Mouse (Mus musculus) embryonic facial prominence, embryonic 15.5 days (tissue): ENCODE measurements around the gene Btg2. TPM values are rescaled to one million over a fixed set of nuclear protein-coding genes. Genes with fewer than 3 reads are reported as not detected.

Experiments
- ATAC-seq: fragments of 200-750 bp; cut with Nextera tagmentation; 2 replicates; pipeline ENCODE4 v1.8.0; 2017; ENCODE audit warnings: low read depth, moderate TSS enrichment; ENCODE audit not compliant: insufficient number of reproducible peaks, low FRiP score, low TSS enrichment
- H3K27ac ChIP-seq: fragments of 300-500 bp; sonication (generic); replicated peaks from 2 replicates; pipeline ENCODE4 v1.5.1; 2015; ENCODE audit warnings: mild to moderate bottlenecking, inconsistent platforms
- H3K27me3 ChIP-seq: fragments of 300-500 bp; sonication (generic); 2 replicates; pipeline ENCODE4 v1.6.1; 2015; ENCODE audit warnings: inconsistent platforms
- H3K36me3 ChIP-seq: fragments of 300-500 bp; sonication (generic); 2 replicates; pipeline ENCODE4 v1.6.1; 2015; ENCODE audit warnings: mild to moderate bottlenecking, inconsistent platforms
- H3K4me1 ChIP-seq: fragments of 300-500 bp; sonication (generic); 2 replicates; pipeline ENCODE4 v1.6.1; 2015; ENCODE audit warnings: inconsistent platforms
- H3K4me2 ChIP-seq: fragments of 300-500 bp; sonication (generic); replicated peaks from 2 replicates; pipeline ENCODE4 v1.6.1; 2015; ENCODE audit warnings: mild to moderate bottlenecking, inconsistent platforms
- H3K4me3 ChIP-seq: fragments of 300-500 bp; sonication (generic); replicated peaks from 2 replicates; pipeline ENCODE4 v1.5.1; 2015; ENCODE audit warnings: mild to moderate bottlenecking, inconsistent platforms
- H3K9ac ChIP-seq: fragments of 300-500 bp; sonication (generic); 2 replicates; pipeline ENCODE4 v1.6.1; 2015; ENCODE audit warnings: inconsistent platforms
- H3K9me3 ChIP-seq: fragments of 300-500 bp; sonication (generic); replicated peaks from 2 replicates; pipeline ENCODE4 v1.6.1; 2016; ENCODE audit warnings: inconsistent platforms
- whole genome bisulfite sequencing: fragments of 180-500 bp; shearing (Covaris S2); methylation state at CpG from one replicate; pipeline ENCODE4 v1.1.7; 2015; 5-methylcytosine and 5-hydroxymethylcytosine counted together
- polyA plus RNA-seq: library from polyadenylated mRNA; unstranded; fragments of >200 nt; fragmentation: Nextera tagmentation; extraction: Ambion mirVana; gene quantifications from 2 replicates; pipeline ENCODE4 v1.2.1, GENCODE M21; 2015

The Btg2 gene
- polyA plus RNA-seq, 1 experiment from 2014 or later: 39.9 TPM

DNA sequence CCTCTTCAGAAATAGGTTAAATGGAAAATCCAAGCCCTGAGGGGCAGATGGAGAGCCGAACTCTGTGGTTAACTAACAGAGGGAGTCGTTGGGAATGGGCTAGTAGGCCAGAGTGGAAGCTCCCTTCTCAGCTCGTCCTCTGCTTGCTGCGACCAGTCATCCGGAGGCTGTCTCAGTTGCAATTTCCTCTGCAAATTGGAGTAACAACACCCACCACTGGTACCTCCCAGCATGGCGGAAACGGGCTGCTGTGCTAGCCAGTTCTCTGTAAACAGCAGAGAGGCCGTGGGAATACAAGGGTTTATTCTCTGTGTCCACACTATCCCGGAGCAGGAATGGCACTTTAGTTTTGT is 15.2 kb downstream of the Btg2 start:
- H3K4me3 ChIP-seq: no peak overlapping the region
- H3K4me1 ChIP-seq: peaks cover 71% of the 10 kb centered on the region
- H3K9ac ChIP-seq: 0 out of 2 replicates have a peak overlapping the region, but pooled peaks have one; percentile 9
- no peaks in the 10 kb centered on the region for H3K36me3 ChIP-seq
- H3K27ac ChIP-seq: peak overlapping the region; percentile 98
- ATAC-seq: no peak
- H3K4me2 ChIP-seq: peak overlapping the region; percentile 34; the same call in 1 of the 2 replicates
- no peaks in the 10 kb centered on the region for H3K27me3 ChIP-seq
- H3K9me3 ChIP-seq: no peaks in the 10 kb centered on the region
- WGBS: 19% methylated on average over 9 of the region's 9 CpGs

DNA sequence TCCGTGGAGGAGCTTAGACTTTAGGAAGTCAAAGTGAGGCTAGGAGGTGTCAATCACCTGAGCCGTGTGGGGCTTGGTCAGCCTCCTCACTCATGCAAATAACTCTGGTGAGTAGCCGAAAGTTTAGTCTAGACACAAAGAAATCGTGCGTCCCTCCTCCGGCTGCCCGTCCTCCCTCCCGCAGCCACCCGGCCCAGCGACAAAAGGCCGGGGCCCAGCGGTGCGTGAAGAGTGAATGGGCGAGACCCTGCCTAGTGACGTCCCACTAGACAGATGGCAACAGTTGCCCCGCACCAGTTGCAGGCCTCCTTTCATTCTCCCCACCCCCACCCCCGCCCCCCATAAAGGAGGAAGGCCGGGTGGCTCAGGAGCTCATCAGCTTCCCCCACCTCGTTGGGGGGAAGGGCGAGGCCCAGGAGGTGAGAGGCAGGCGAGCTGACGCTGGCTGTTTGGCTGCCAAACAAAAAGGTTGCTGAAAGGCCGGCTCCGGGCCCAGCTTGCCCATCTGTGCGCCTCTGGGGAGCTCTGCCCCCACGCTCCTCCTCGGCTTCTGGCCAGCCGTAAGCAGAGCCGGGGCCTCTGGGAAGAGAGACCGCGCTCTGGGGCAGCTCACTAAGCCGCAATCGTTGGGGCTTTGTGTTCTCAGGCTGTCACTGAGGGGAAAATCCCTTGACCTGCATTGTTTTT is 15.7 kb downstream of the Btg2 start:
- WGBS: 4% methylated on average over 33 of the region's 33 CpGs
- Histone ChIP-seq H3K27ac (peak overlapping the region; percentile 98), H3K9me3 (no peaks in the 10 kb centered on the region), H3K9ac (peak overlapping the region; percentile 9; the same call in 1 of the 2 replicates), H3K4me2 (peak overlapping the region; percentile 34), H3K4me1 (peaks cover 71% of the 10 kb centered on the region), H3K36me3 (no peaks in the 10 kb centered on the region), H3K27me3 (no peaks in the 10 kb centered on the region), H3K4me3 (0 out of 2 replicates have a peak overlapping the region, but pooled peaks have one; percentile 8)
- ATAC-seq: peak; percentile 44

DNA sequence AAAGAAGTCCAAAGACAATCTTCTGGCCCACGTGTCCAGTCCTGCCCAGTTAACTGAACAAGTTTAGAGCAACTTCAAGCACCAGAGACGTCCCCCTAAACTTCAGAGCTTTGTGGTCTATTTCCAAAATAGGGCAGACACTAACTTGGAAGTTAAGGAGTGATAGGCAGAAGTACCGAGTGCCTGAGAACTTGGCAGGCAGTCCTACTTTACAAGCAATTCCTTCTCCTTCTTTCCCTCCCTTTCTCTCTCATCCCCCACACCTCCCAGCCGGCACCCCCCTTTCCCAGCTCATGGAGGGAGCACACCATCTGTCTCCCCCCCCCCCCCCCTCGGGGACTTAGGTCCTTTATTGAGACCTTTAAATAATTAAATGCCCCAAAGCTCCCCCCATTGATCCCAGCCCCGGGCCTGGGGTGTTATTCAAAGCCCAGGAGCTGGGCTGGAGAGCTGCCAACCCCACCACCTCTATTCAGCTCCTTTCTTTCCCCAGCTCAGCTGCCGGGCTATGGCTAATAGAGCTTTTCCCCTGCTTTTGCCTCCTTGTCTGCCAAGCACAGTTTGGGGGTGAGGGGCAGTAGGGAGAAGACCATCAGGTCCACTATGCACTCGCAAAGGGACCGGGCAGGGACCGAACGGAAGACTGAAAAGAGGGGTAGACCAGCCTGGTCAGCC is 16.4 kb downstream of the Btg2 start:
- WGBS: 7% methylated on average over 11 of the region's 11 CpGs
- H3K9ac ChIP-seq: no peak overlapping the region
- H3K9me3 ChIP-seq: no peaks in the 10 kb centered on the region
- no peaks in the 10 kb centered on the region for H3K27me3 ChIP-seq
- no peak for ATAC-seq
- H3K4me3 ChIP-seq: 0 out of 2 replicates have a peak overlapping the region, but pooled peaks have one; percentile 8
- H3K4me2 ChIP-seq: peak overlapping the region; percentile 34
- H3K27ac ChIP-seq: peak overlapping the region; percentile 98
- H3K4me1 ChIP-seq: peaks cover 71% of the 10 kb centered on the region
- H3K36me3 ChIP-seq: no peaks in the 10 kb centered on the region

DNA sequence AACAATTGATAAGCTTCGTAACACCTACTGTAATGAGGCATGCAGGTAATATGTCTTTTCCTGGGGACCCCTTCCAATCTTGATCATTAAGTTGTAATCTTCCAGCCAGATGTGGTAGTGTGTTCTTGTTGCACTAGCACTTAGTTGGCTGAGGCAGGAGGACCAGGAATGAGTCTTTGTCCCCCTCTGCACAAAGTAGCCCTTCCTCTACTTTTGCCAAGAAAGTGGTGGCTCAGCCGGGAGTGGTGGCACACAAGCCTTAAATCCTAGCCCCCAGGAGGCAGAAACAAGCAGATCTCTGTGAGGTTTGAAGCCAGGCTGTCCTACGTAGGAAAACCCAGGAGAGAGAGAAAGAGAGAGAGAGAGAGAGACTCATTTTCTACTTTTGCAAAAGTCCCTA is 17.0 kb downstream of the Btg2 start:
- H3K4me2 ChIP-seq: no peak overlapping the region; the same call in 1 of the 2 replicates
- WGBS: 53% methylated on average over 3 of the region's 3 CpGs

DNA sequence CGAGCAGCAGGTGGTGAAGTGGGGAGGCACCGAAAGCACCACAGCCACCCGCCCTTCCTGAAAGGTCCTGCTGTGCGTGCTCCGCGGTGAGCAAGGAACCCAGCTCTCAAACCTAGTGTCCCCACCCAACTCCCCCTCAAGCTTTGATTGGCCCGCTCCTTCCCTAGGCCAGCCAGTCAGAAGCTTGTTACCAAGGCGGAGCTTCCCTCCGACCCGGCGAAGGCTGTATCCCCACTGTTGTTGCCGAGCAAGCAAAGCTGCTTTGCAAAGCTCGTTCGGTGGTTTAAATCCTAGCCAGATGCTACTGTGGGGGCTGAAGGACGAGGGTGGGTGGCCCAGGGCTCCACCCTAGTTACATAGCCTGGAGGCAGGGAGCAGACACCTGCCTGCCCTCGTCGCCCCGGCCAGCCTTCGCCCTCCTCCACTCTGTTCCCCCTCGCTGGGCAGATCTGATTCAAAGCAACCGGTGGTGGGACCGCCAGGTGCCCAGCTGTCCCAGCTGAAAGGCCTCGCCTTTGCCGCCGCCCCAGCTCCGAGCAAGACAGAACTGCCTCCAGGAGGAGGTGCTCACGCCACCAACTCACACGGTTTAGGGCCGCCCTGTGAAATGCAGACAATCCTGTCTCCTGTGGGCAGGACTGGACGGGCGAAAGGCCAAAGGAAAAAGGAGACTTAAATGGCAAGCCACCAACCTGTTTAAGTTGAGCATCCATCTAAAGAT is 17.9 kb downstream of the Btg2 start:
- peak; percentile 90 for ATAC-seq
- H3K9me3 ChIP-seq: no peaks in the 10 kb centered on the region
- 2% methylated on average over 31 of the region's 31 CpGs for WGBS

More for the DNA sequence above, 17.0 kb downstream of the Btg2 start:
- H3K9ac ChIP-seq: no peak overlapping the region
- no peaks in the 10 kb centered on the region for H3K27me3 ChIP-seq
- H3K4me3 ChIP-seq: no peak overlapping the region
- no peaks in the 10 kb centered on the region for H3K36me3 ChIP-seq
- H3K9me3 ChIP-seq: no peaks in the 10 kb centered on the region
- no peak for ATAC-seq
- H3K4me1 ChIP-seq: peaks cover 66% of the 10 kb centered on the region
- peak overlapping the region; percentile 98 for H3K27ac ChIP-seq

DNA sequence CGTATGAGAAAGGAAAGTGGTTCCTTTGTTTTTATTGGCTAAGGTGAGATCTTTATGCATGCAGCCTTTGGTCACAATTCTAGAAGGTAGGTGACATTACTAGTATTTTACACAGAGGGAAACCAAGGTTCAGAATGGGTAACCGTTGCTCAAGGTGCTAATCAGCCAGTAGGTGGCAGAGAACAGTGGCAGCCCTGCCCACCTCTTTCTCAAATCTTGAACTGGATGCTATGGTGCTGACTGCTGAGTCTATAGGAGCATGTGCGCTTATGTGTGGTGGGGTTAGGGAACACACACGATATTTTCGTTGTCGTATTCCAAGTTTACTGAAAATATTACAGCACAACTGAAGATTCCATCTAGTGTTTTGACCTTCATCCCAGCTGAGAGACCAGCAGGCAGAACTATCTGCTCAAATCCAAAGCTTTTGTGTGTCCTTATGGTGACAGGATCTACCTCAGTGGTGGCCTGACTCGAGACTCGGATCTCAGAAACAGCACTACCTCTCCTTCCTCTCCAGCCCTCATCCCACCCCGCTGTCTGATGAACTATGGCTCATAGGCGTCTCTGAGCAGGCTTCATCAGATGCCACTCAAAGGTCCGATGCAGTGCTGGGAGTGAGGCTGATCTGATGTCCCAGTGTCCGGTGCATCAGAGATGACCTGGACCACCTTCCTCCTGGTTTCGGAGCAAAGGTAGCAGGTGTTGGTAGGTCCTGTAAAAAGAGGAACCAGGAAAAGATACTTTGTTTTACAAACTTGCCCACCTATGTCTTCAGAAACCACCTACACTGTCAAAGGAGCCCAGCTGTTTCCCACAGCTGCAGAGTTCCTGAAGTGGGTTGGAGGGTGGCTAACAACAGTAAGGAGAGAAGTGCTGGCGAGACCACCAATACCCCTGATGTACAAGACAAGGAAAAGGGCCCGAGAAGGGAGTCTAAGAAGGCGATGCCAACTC is 18.9 kb downstream of the Btg2 start:
- H3K36me3 ChIP-seq: no peaks in the 10 kb centered on the region
- peak overlapping the region; percentile 98 for H3K27ac ChIP-seq
- ATAC-seq: no peak
- no peaks in the 10 kb centered on the region for H3K9me3 ChIP-seq
- peaks cover 54% of the 10 kb centered on the region for H3K4me1 ChIP-seq
- H3K27me3 ChIP-seq: no peaks in the 10 kb centered on the region
- H3K4me3 ChIP-seq: peak overlapping the region; percentile 38
- WGBS: 64% methylated on average over 16 of the region's 16 CpGs
- peak overlapping the region; percentile 85 for H3K4me2 ChIP-seq
- H3K9ac ChIP-seq: 0 out of 2 replicates have a peak overlapping the region, but pooled peaks have one; percentile 18

More for the DNA sequence above, 17.9 kb downstream of the Btg2 start:
- Histone ChIP-seq H3K9ac (peak overlapping the region; percentile 37), H3K4me2 (peak overlapping the region; percentile 85), H3K4me3 (peak overlapping the region; percentile 38), H3K27me3 (no peaks in the 10 kb centered on the region), H3K36me3 (no peaks in the 10 kb centered on the region), H3K4me1 (peaks cover 60% of the 10 kb centered on the region), H3K27ac (peak overlapping the region; percentile 98)

DNA sequence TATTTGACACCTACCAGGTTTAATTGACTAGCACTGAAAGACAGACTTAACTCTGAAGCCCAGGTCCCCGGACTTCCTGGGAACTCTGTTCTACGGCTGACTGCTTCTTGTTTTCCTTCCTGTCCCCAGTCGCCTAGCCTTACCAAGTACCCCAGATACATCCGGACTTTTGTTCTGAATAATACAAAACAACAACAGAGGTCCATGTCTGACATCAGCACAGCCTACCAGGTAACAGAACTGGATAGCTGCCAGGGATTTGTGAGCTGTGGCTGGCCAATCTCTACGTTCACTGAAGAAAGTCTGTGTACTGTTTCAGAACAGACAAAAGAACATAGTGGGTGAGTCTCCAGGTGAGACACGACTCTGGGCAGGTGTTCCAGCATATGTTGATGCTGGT is 20.1 kb downstream of the Btg2 start:
- no peaks in the 10 kb centered on the region for H3K9me3 ChIP-seq
- no peak overlapping the region for H3K4me2 ChIP-seq
- 59% methylated on average over 6 of the region's 6 CpGs for WGBS
- ATAC-seq: no peak
- peaks cover 42% of the 10 kb centered on the region for H3K4me1 ChIP-seq
- no peaks in the 10 kb centered on the region for H3K27me3 ChIP-seq
- H3K27ac ChIP-seq: peak overlapping the region; percentile 34; the same call in 1 of the 2 replicates
- H3K9ac ChIP-seq: no peak overlapping the region
- no peaks in the 10 kb centered on the region for H3K36me3 ChIP-seq
- no peak overlapping the region for H3K4me3 ChIP-seq

DNA sequence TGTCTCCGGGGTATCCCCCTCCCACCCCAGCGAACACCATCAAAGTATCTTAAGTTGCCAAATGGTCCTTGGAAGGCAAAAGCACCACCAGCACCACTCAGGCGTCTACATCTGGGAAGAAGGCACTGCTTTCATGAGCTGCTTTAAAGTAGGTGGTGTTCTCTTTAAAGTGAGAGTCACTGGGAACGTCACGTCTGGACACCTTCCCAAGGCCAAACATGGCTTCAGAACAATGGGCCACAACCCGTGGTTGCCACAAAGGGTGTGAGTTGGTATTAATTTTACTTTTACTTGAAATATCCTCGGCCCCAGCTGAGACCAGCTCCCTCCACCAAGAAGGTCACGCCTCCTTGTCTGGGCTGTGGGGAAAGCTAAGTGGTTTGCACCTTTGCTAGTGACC is 21.2 kb downstream of the Btg2 start:
- Histone ChIP-seq H3K4me1 (peaks cover 31% of the 10 kb centered on the region), H3K36me3 (no peaks in the 10 kb centered on the region), H3K27ac (no peak overlapping the region), H3K27me3 (no peaks in the 10 kb centered on the region), H3K9ac (no peak overlapping the region), H3K4me2 (no peak overlapping the region), H3K9me3 (no peaks in the 10 kb centered on the region), H3K4me3 (no peak overlapping the region)
- 85% methylated on average over 8 of the region's 8 CpGs for WGBS
- ATAC-seq: no peak

DNA sequence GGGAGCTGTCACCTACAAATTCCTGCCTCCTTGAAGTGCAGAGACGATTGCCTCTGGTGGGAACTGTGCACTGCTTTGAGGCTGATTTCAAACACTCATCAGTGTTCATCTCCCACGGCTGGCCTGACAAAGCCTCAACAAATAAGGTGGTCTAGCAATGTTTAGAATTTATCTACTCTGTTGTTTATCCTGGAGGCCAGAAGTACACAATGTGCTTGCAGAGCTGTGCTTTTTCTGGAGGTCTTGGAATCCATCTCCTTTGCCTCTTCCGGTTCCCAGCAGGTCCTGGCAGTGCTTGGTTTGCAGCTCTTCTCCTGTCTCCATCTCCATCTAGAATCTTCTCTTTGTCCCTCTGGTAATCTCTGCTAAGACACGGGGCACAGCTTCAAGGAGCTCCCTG is 22.6 kb downstream of the Btg2 start:
- no peak overlapping the region for H3K4me3 ChIP-seq
- 65% methylated on average over 4 of the region's 4 CpGs for WGBS
- ATAC-seq: no peak

DNA sequence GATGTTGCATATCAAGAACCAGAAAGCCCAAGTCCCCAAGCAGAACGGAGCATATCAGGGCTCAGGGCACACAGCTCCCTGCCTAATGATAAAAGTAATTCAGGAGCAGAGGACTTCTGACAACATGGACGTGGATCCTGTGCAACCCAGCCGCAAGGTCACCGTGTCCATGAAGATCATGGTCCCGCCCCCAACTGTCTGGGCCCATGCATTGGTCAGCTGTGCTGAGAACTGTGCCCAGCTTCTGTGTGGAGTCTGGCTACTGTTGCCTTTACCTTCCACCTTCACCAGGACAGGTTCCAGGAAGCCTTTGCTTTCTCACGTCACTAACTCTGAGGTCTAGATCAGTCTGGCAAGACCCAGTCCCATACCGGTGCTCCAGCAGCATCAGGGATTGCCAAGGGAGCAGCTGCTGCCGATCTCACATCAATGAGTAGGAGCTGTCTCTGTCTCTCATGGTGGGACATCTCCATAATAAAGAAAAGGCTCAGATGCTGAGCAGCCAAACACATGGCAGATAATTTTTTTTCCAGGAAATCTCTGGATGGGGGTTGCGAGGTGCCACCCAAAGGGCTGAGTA is 23.2 kb downstream of the Btg2 start:
- ATAC-seq: no peak
- Histone ChIP-seq H3K27ac (no peak overlapping the region), H3K4me1 (peaks cover 11% of the 10 kb centered on the region), H3K9ac (no peak overlapping the region), H3K36me3 (no peaks in the 10 kb centered on the region), H3K9me3 (no peaks in the 10 kb centered on the region), H3K4me3 (no peak overlapping the region), H3K4me2 (no peak overlapping the region), H3K27me3 (no peaks in the 10 kb centered on the region)
- WGBS: 81% methylated on average over 9 of the region's 9 CpGs

More for the DNA sequence above, 22.6 kb downstream of the Btg2 start:
- Histone ChIP-seq H3K4me1 (peaks cover 16% of the 10 kb centered on the region), H3K27me3 (no peaks in the 10 kb centered on the region), H3K9ac (no peak overlapping the region), H3K36me3 (no peaks in the 10 kb centered on the region), H3K9me3 (no peaks in the 10 kb centered on the region), H3K27ac (no peak overlapping the region), H3K4me2 (no peak overlapping the region)
